Mouse (Mus musculus) bone marrow macrophage, adult 2 months (primary cell): ENCODE results near the gene Krtap15.

Experiments used
- CTCF ChIP-seq: IDR thresholded peaks from 2 replicates; pipeline ENCODE4 v1.5.1; 2012; ENCODE audit warnings: low read depth, mild to moderate bottlenecking, low read length, moderate library complexity
- POLR2A ChIP-seq: IDR thresholded peaks from 2 replicates; pipeline ENCODE4 v1.6.1; 2012; ENCODE audit warnings: mild to moderate bottlenecking, low read depth, low read length, borderline replicate concordance

DNA sequence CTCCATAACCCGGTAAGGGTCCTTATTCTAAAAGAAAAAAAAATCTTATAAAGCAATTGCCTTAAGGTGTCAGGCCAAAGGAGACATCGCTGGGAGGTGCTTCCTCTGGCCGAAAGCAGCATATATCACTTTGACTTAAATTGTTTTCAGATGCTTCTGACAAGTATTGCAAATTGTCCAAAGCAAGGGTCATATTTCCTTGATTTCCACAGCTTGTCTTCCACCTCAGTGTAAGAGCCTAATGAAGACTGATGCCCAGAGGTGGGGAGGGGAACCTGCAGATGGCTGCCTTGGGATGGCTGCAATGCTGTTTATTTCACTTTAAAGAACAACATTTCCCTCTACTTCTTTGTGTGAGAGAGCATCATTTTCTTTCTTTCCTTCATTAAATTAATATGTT is 7.0 kb downstream of the Krtap15 start:
- TF ChIP-seq CTCF (no peak), POLR2A (no peak)
